Mouse (Mus musculus) left cerebral cortex, adult 2 months (tissue): ENCODE measurements at regions not wholly inside any gene's neighbourhood (a gene's known extent, or its start where the extent isn't known, plus 50 kb on each side); places are given as distances from the start of the nearest gene placed in this dataset.

ENCODE experiments used
- DNase-seq, 2 experiments: peaks; one replicate each; pipeline ENCODE4 v3.0.0; 2021 to 2022; ENCODE audit warnings: low spot score in 2 of 2, mixed read lengths in 1 of 2; ENCODE audit errors: extremely low spot score in 1 of 2
- H3K27ac ChIP-seq: fragments of 200-600 bp; 2 replicates; pipeline ENCODE4 v1.8.1; 2022
- H3K4me3 ChIP-seq: fragments of 200-600 bp; 2 replicates; pipeline ENCODE4 v1.8.1; 2022
- CTCF ChIP-seq: fragments of 200-600 bp; IDR thresholded peaks from 2 replicates; pipeline ENCODE4 v1.8.1; 2022; ENCODE audit warnings: antibody characterized with exemption, mild to moderate bottlenecking, moderate library complexity
- intact Hi-C: fragments of 180-260 bp; cut with DNase I; formaldehyde crosslinking; loops from one replicate; pipeline ENCODE4 v1.15.1; 2025

DNA sequence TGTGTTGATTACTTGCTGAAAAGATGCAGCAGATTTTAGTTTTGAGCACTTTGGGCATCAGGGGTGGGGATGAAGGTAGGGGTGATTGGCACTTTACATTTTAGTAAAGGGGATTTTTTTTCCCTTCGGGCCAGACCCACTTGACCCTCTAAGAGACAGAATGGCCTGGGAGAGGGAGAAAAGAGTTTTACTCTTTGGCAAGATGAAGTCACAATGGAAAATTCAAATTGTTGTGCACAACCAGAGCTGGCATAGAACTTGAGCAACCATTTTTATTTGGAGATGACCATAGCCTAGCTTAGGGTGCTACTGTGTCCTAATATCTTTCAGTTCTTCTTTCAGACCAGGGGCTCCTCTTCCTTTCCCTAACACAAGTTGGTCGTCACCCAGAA is 88.5 kb upstream of the Ssbp2 start:
- Histone ChIP-seq H3K4me3 (peak overlapping the region; percentile 52), H3K27ac (peak overlapping the region; percentile 92)
- intact Hi-C loops, result loop anchor here (1.0 to 5.0 kb wide), 6 partner anchors 50 to 404 kb away; partner anchors contain the start of gene Ssbp2
- no peak for TF ChIP-seq CTCF
- no peak for DNase-seq

DNA sequence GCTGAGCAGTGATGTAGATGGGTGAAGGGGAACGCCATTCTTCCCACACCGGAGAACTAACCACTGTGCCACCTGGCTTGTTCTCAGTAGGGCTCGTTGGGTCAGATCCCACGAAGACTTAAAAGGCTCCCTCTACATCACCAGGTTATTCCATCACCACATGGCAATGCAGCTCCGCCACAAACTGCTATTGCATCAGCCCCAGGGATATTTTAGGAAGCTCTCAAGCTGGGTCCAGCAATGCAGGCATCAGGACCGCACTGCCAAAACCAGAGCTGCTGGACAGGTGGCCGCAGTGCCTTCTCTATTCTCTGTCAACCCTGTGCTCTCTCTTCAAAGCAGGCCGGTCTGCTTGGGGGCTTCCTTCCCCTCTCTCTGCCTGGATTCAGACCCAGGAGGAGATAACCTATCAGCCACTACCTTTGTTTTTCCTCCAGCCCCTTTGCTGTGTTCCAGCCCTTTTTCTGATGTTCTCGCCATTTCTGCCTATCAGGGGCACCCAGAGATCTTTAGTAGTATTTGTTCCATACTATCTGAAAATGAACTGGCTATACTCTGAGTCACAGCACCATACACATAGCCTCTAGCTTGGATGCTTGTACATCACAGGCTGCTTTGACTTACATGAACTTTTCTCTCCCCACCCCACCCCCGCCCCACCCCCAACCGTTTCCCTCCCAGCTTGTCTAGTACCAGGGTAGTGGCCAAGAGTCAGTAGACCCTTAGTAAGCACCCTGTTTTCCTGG is 87.8 kb upstream of the Ssbp2 start:
- no peak for DNase-seq
- no peak overlapping the region for H3K4me3 ChIP-seq
- TF ChIP-seq CTCF, result no peak
- peak overlapping the region; percentile 92 for H3K27ac ChIP-seq
- intact Hi-C loops, result loop anchor here (5.0 kb wide), 2 partner anchors 265 to 405 kb away; no protein-coding TSS in a partner anchor

DNA sequence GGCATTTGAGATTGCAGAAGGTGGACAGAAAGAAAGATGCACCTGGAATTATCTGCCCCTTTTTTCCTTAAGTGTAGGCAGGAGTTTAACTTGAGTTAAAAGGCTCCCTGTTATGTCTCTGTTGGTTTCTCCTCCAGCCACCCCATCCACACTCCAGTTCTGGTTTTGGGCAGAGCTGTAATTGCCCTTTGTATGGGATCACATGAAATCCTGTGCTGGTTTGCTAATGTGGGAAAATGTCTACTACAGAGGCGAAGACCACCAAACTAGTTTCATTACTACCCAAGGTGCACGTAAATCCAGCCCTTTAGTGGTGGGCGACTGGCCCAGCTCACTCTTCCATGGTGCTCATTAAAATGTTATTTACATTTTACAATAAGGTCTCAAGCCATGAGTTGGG is 85.9 kb upstream of the Ssbp2 start:
- no peak for DNase-seq
- intact Hi-C loops, result loop anchor here (5.0 kb wide), 2 partner anchors 263 to 407 kb away; no protein-coding TSS in a partner anchor

DNA sequence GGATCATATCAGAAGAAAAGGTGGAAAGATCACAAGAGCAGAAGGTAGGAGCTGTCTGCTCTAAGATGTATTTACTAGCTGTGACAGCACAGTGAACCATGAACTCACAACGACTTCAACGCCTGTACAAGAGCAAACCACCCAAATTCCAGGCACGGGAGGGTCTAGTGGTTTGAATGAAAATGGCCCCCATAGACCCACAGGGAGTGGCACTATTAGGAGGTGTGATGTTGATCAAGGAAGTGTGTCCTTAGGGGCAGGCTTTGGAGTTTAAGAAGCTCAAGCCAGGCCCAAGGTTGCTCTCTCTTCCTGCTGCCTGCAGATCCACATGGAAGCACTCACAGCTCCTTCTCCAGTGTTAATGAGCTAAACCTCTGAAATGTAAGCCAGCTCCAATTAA is 83.5 kb upstream of the Ssbp2 start:
- no peak for TF ChIP-seq CTCF
- intact Hi-C loops, result no loop called here
- Histone ChIP-seq H3K27ac (no peak overlapping the region), H3K4me3 (no peak overlapping the region)
- no peak for DNase-seq

More for the DNA sequence above, 85.9 kb upstream of the Ssbp2 start:
- no peak for TF ChIP-seq CTCF
- Histone ChIP-seq H3K27ac (no peak overlapping the region), H3K4me3 (no peak overlapping the region)

DNA sequence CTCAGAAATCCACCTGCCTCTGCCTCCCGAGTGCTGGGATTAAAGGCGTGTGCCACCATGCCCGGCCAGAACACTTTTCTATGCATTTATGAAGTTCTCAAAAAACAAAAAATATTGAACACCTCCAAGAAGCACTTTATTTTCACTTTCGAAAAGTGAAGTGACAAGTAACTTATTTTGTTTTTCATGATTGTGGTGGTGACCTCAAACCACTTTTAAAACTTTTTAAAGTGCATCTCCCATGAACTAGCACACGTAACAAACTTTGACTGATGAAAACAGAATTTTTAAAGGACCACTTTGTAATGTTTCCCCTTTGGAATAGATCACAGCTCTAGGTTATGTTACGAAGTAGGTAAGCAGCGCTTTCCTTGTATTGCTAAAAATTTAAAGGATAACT is 82.7 kb upstream of the Ssbp2 start:
- intact Hi-C loops, result no loop called here
- DNase-seq, result no peak
- H3K4me3 ChIP-seq, result no peak overlapping the region
- no peak overlapping the region for H3K27ac ChIP-seq
- TF ChIP-seq CTCF, result no peak

DNA sequence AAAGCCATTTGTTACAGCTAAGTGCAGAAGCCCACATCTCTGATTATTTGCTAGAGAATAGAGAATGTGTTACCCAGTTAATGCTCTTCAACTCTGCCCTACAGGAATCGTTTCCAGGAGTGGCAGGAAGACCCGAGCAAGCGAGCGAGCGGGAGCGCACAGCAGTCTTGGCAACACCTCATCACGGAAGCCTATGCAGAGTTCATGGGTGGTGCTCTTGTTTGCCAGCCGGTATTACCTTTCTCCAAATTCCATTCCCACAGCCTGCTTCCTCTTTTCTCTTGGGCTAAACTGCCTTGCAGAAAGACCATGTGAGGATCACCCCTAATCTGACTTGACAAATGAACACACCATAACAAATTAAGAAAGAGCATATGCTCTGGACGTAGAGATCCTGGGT is 82.1 kb upstream of the Ssbp2 start:
- intact Hi-C loops, result no loop called here
- DNase-seq, result no peak
- TF ChIP-seq CTCF, result no peak
- Histone ChIP-seq H3K4me3 (no peak overlapping the region), H3K27ac (no peak overlapping the region)

DNA sequence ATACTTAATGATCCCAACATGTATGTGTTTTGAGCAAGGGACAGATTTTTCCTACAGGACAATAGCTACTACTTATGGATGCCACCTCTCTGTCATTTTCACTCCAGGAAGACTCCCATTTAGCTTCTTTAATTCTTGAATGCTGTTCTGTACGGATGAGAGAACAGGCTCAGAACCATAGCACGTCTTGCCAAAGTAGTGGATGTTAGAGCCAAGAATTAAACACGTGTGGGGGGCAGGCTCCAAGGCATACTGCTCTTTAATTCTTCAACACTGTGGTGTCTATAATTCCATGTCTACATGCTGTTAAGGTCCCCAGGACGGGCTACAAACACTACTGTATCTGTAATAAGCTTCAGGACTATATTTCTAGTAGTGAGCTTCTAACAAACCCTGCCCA is 74.7 kb upstream of the Ssbp2 start:
- Histone ChIP-seq H3K27ac (no peak overlapping the region), H3K4me3 (no peak overlapping the region)
- no peak for TF ChIP-seq CTCF
- no peak for DNase-seq
- intact Hi-C loops, result loop anchor here (5.0 kb wide), 1 partner anchor 77 kb away; the partner anchor contains the start of gene Ssbp2

DNA sequence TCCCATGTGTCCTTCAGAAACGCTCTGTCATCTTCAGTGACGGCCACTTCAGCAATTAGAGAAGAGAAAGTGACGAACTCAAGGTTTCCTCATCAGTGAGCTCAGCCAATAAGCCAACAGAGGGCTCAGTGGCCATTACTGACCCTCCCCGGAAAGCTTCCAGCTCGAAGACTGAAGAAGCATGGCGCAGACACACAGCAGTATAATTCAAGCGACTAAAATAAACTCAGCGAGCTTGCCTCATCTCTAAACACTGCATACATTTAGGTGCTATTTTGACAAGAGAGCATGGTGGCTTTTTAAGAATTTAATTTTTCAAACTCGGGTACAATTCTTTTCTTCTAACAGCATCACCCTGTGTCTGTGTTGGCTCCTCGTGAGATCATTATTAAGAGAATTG is 72.2 kb upstream of the Ssbp2 start:
- H3K27ac ChIP-seq, result peak overlapping the region; percentile 86
- no peak for TF ChIP-seq CTCF
- peak overlapping the region; percentile 35 for H3K4me3 ChIP-seq
- DNase-seq, result no peak
- intact Hi-C loops, result loop anchor here (5.0 kb wide), 1 partner anchor 74 kb away; the partner anchor contains the start of gene Ssbp2

DNA sequence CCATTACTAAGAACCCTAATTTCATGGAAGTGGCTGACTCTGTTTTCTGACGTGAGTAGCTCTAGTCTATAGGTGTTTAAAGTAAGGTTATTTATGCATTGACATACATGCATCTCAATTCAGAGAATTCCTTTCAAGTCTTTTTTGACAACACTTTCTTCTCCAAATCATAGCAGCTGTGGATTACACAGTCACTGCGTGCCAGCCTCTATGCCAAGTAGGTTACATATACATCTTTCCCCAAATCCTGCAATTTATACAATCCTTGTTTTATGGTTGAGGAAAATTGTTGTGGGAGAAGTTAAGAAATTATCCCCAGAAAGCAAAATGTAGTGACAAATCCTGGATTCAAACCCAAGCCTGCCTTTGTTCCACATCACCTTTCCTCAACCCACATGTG is 56.5 kb upstream of the Ssbp2 start:
- TF ChIP-seq CTCF, result no peak
- Histone ChIP-seq H3K4me3 (no peak overlapping the region), H3K27ac (no peak overlapping the region; the same call in 1 of the 2 replicates)
- DNase-seq, result no peak
- intact Hi-C loops, result no loop called here

DNA sequence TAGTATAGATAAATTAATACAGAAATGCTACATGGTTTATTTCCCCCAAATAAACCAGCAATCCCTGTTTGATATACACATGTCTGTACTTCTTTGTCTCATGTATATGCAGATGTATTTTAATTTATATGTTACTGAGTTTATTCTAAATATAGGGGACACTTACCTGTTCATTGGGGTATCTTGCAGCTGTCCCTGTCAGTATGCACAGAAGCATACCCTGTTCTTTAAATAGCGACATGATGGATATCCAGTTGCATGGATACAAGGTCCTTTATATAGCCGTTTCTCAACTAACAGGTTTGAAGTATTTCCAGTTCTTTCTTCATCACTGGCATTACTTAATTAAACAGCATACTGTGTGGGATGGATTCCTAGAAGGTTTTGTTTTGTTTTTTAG is 55.1 kb upstream of the Ssbp2 start:
- intact Hi-C loops, result no loop called here
- TF ChIP-seq CTCF, result no peak
- Histone ChIP-seq H3K4me3 (no peak overlapping the region), H3K27ac (no peak overlapping the region)
- DNase-seq, result no peak

DNA sequence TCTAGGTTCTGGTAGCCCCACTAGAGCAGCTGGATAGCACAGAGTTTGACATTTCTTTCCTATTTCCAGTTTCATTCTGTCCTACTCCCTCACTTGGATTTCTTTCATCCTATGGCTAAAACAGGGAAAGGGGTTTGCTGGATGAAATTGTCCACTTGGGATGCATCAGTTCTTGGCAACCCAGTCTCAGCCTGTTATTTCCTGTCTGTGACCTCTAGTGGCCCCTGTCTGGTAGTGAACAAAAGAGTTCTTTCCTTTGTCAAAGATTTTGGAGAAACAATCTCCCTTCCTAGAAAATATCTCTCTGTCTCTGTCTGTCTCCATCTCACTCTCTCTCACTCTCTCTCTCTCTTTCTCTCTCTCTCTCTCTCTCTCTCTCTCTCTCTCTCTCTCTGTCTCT is 50.0 kb upstream of the Ssbp2 start:
- TF ChIP-seq CTCF, result no peak
- H3K27ac ChIP-seq, result no peak overlapping the region
- intact Hi-C loops, result no loop called here
- DNase-seq, result no peak
- no peak overlapping the region for H3K4me3 ChIP-seq
